Mouse (Mus musculus) liver, embryonic 14.5 days (tissue): ENCODE measurements around the gene Suclg1. TPM values are rescaled to one million over a fixed set of nuclear protein-coding genes. Genes with fewer than 3 reads are reported as not detected.

ENCODE experiments used
- ATAC-seq: fragments of 200-750 bp; cut with Nextera tagmentation; 2 replicates; pipeline ENCODE4 v1.8.0; 2017; ENCODE audit warnings: moderate number of reproducible peaks, mild to moderate bottlenecking, moderate library complexity; ENCODE audit not compliant: insufficient read depth
- DNase-seq, 3 experiments: peaks; one replicate each; pipeline ENCODE4 v3.0.0-alpha.2; 2012 to 2013; ENCODE audit warnings: low read depth in 3 of 3, low spot score in 3 of 3
- H3K27ac ChIP-seq: fragments of 300-500 bp; sonication (generic); 2 replicates; pipeline ENCODE4 v1.5.1; 2014; ENCODE audit warnings: moderate library complexity, mild to moderate bottlenecking, control low read depth, inconsistent platforms
- H3K27me3 ChIP-seq: fragments of 300-500 bp; sonication (generic); 2 replicates; pipeline ENCODE4 v1.6.1; 2014; ENCODE audit warnings: mild to moderate bottlenecking, low read length, moderate library complexity; ENCODE audit not compliant: control insufficient read depth, insufficient read depth
- H3K36me3 ChIP-seq: fragments of 300-500 bp; sonication (generic); replicated peaks from 2 replicates; pipeline ENCODE4 v1.6.1; 2014; ENCODE audit warnings: low read depth; ENCODE audit not compliant: control insufficient read depth, insufficient read depth
- H3K4me1 ChIP-seq, 2 experiments: fragments of 200-500 bp in 1 of 2; fragments of 300-500 bp in 1 of 2; sonication (generic) in 1 of 2; replicated peaks; 2 replicates each; pipeline ENCODE4 v1.6.1; 2012 to 2014; ENCODE audit warnings: antibody characterized with exemption in 1 of 2, inconsistent platforms in 1 of 2, low read length in 1 of 2; ENCODE audit not compliant: control insufficient read depth in 2 of 2, insufficient read depth in 2 of 2
- H3K4me2 ChIP-seq: fragments of 300-500 bp; sonication (generic); 2 replicates; pipeline ENCODE4 v1.6.1; 2014; ENCODE audit warnings: low read depth, mild to moderate bottlenecking, control low read depth, moderate library complexity
- H3K4me3 ChIP-seq, 2 experiments: fragments of 200-500 bp in 1 of 2; fragments of 300-500 bp in 1 of 2; sonication (generic) in 1 of 2; 2 replicates each; pipeline ENCODE4 v1.5.1; 2012 to 2014; ENCODE audit warnings: low read depth in 2 of 2, low read length in 2 of 2, mild to moderate bottlenecking in 2 of 2, control low read depth in 1 of 2, inconsistent platforms in 1 of 2, moderate library complexity in 1 of 2; ENCODE audit not compliant: insufficient read depth in 1 of 2
- H3K9ac ChIP-seq: fragments of 300-500 bp; sonication (generic); replicated peaks from 2 replicates; pipeline ENCODE4 v1.6.1; 2014; ENCODE audit warnings: mild to moderate bottlenecking, control low read depth, moderate library complexity
- H3K9me3 ChIP-seq: fragments of 300-500 bp; sonication (generic); 2 replicates; pipeline ENCODE4 v1.6.1; 2016; ENCODE audit warnings: low read length, mixed read lengths; ENCODE audit not compliant: control insufficient read depth
- CTCF ChIP-seq: IDR thresholded peaks from 2 replicates; pipeline ENCODE4 v1.5.1; 2016; ENCODE audit warnings: antibody characterized with exemption, low read depth, control low read depth
- EP300 ChIP-seq: IDR thresholded peaks from 2 replicates; pipeline ENCODE4 v1.6.1; 2016; ENCODE audit warnings: antibody characterized with exemption, low read depth
- WGBS: fragments of 180-500 bp; shearing (Covaris S2); extraction: QIAGEN DNeasy Blood & Tissue Kit; methylation state at CpG from one replicate; pipeline ENCODE4 v1.1.7; 2014; ENCODE audit not compliant: insufficient replicate concordance; 5-methylcytosine and 5-hydroxymethylcytosine counted together
- polyA plus RNA-seq, 2 experiments: library from polyadenylated mRNA; depleted of rRNA in 1 of 2; stranded (reverse) in 1 of 2; unstranded in 1 of 2; fragments of >200 nt; fragmentation: Nextera tagmentation in 1 of 2; extraction: Ambion mirVana in 1 of 2; gene quantifications; 2 replicates each; pipeline versions ENCODE4 v1.2.1 to v1.2.3; 2012 to 2014

Suclg1 gene
- polyA plus RNA-seq, 2 experiments: 64.1 to 126 TPM

DNA sequence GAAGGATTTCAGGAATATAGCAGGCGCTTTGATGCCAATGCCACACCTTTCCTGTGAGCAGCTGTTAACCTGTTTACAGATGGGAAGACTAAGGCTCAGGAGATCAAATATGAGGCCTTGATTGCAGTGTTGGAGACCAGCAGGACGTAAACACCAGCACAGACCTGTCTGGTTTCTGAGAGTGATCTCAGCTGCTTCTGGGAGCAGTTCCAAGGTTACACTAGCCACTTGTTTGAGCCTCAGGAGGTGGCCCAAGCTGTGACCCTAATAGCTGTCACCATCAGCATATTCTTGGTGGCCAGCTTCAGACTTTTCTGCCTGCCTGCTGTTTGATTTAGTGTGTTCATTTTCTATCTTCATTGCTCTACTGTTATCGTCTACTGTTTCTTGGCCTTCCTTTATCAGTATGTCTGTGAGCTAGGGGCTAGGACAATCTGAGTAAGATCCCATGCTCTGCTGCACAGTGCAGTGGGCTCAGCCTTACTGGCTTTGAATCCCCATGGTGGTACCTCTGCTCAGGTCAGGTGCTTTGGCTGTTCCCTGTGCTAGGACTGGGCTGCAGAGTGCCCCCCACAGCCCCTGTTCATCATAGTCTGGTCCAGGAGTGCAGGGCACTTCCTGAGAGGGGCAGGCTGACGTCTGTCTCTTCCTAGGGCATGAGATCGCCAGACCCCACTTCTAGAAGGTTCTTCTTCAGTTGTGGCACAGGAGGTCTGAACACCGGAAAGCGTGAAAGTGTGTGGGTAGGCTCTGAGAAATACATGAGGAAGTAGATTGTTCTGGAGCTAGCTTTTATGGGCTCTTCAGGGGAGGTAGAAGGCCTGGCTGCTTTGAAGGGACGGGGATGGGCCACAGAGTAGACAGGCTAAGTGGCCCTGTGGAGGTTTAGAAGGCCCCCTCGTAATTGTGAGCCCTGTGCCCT lies 6.4 kb downstream of the Suclg1 start:
- no peak for TF ChIP-seq CTCF
- TF ChIP-seq EP300: no peak
- ATAC-seq: no peak
- Histone ChIP-seq H3K27ac (no peak overlapping the region), H3K36me3 (peaks cover 15% of the 10 kb centered on the region), H3K9ac (no peak overlapping the region), H3K9me3 (no peaks in the 10 kb centered on the region), H3K27me3 (no peaks in the 10 kb centered on the region), H3K4me1 (peaks cover 2 to 21% of the 10 kb centered on the region in 2 experiments; a peak in 2 of 4 replicates), H3K4me2 (no peak overlapping the region), H3K4me3 (no peak overlapping the region)
- WGBS: 53% methylated on average over 9 of the region's 9 CpGs
- DNase-seq: no peak

DNA sequence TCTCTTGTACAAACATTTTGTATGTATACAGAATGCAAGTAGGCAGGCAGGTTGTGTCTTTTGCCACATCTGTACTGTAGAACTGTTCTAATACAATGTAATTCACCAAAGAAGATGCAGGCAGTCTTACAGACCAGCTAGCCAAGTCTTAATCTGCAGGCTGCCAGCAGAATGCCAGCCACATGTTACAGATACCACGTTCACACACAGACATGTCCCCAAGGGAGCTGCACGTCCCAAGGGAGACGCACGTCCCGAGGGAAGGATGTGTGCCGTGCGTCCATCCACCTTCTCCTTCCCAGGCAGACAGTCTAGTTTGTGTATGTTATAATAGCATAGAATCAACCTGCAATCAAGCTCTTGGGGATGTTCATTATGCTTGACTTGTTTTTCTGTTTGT lies 8.9 kb downstream of the Suclg1 start:
- no peak for TF ChIP-seq EP300
- DNase-seq (no peak), ATAC-seq (no peak)
- Histone ChIP-seq H3K9me3 (no peaks in the 10 kb centered on the region), H3K4me2 (no peak overlapping the region), H3K27ac (no peak overlapping the region), H3K27me3 (no peaks in the 10 kb centered on the region), H3K4me1 (peaks cover 2 to 14% of the 10 kb centered on the region in 2 experiments; a peak in 2 of 4 replicates), H3K9ac (no peak overlapping the region), H3K36me3 (peaks cover 20% of the 10 kb centered on the region), H3K4me3 (no peak overlapping the region)
- 86% methylated on average over 7 of the region's 7 CpGs for WGBS

DNA sequence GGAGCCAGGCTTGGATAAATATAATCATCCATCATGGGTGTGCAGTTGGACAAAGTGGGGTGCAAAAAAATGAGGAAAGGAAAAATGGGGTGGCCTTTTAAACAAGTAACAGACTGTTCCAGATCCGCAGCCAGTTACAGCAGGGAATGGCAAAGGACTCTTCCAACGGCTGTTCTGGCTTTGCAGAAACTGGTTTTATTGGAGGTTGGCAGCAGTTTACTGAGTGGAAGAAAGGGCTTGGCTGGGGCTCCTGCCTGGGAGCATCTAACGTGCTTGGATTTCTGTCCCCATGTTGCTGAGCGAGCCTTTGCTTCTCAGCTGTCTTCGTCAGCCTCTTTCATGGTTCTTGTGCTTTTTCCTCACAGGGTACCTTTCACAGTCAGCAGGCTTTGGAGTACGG lies 11.9 kb downstream of the Suclg1 start:
- H3K9me3 ChIP-seq: no peaks in the 10 kb centered on the region
- H3K4me3 ChIP-seq: no peak overlapping the region
- no peak overlapping the region for H3K4me2 ChIP-seq
- ATAC-seq (no peak), DNase-seq (no peak)
- 83% methylated on average over 6 of the region's 6 CpGs for WGBS
- no peak overlapping the region for H3K9ac ChIP-seq
- H3K27me3 ChIP-seq: no peaks in the 10 kb centered on the region
- TF ChIP-seq CTCF: no peak
- TF ChIP-seq EP300: no peak
- H3K27ac ChIP-seq: no peak overlapping the region
- peaks cover 22% of the 10 kb centered on the region for H3K36me3 ChIP-seq
- no peaks in the 10 kb centered on the region for H3K4me1 ChIP-seq

DNA sequence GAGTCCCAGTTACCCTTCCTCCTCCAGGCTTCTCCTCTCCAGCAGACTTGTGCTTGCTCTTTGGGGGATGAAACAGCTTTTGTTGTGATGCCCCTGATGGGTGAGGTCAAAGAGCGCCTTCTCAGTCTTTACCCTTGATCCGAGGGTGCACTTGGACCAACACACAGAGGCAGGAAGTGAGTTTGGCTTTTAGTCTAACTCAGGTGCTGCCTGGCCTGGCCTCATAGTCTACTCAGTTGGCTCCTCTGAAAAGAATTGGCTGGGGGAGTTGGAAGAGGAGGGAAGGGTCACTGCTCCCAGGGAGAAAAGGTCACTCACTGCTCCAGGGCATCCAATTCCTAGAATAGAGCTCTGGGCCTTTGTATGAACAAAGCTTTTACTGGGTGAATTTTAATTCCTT lies 16.6 kb downstream of the Suclg1 start:
- Histone ChIP-seq H3K27ac (no peak overlapping the region), H3K4me1 (no peaks in the 10 kb centered on the region), H3K9me3 (no peaks in the 10 kb centered on the region), H3K27me3 (no peaks in the 10 kb centered on the region), H3K4me2 (no peak overlapping the region), H3K4me3 (no peak overlapping the region), H3K36me3 (peaks cover 7% of the 10 kb centered on the region), H3K9ac (no peak overlapping the region)
- TF ChIP-seq EP300 (no peak), CTCF (no peak)
- no peak for ATAC-seq
- WGBS: 78% methylated on average over 2 of the region's 2 CpGs
- no peak for DNase-seq

GRCm38 (mm10) chr6:73267738-73268311 lies 19.6 kb downstream of the Suclg1 start:
- 71% methylated on average over 8 of the region's 8 CpGs for WGBS
- no peaks in the 10 kb centered on the region for H3K27me3 ChIP-seq
- no peak overlapping the region for H3K4me2 ChIP-seq
- peaks cover 2% of the 10 kb centered on the region for H3K36me3 ChIP-seq
- no peak for ATAC-seq
- H3K4me3 ChIP-seq: no peak overlapping the region
- TF ChIP-seq CTCF: no peak
- TF ChIP-seq EP300: no peak
- H3K9me3 ChIP-seq: no peaks in the 10 kb centered on the region
- H3K4me1 ChIP-seq: no peaks in the 10 kb centered on the region
- no peak overlapping the region for H3K27ac ChIP-seq
- no peak overlapping the region for H3K9ac ChIP-seq
- no peak for DNase-seq
